Mouse (Mus musculus): ENCODE results near the gene Tmem135. TPM values are rescaled to one million over a fixed set of nuclear protein-coding genes. Genes with fewer than 3 reads are reported as not detected.

Tmem135 gene
- polyA plus RNA-seq, 2 experiments: 12.4 to 18.6 TPM

DNA sequence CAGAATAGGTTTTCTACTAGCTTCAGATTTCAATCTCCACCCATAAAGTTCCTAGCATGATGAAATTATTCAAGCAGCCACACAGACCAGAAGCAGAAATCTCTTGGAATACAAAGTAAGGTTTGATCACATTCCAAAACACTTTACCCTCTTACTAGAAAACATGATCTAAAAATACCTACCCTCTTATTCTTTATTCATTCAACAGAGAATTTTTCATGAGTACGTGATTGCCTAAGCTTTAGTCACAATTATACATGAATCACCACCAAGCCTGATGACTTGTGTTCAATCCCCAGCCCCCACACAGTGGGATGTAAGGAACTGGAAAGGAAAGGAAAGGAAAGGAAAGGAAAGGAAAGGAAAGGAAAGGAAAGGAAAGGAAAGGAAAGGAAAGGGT lies 136.5 kb downstream of the Tmem135 start:
- 68% methylated on average over 1 of the region's 1 CpGs for WGBS
- Histone ChIP-seq H3K4me1 (ENCODE audit: control insufficient read depth, insufficient read depth, low read length) (0 out of 2 replicates have a peak, but pooled peaks cover 5% of the 10 kb centered on the region), H3K36me3 (ENCODE audit: control insufficient read depth, insufficient read depth, low read length) (peaks cover under 1% of the 10 kb centered on the region; the same call in 1 of the 2 replicates), H3K4me3 (replicated peaks; ENCODE audit: low read length) (no peak overlapping the region), H3K27me3 (ENCODE audit: control insufficient read depth, insufficient read depth, low read length) (no peaks in the 10 kb centered on the region), H3K9me3 (ENCODE audit: control insufficient read depth, low read length) (no peaks in the 10 kb centered on the region), H3K27ac (replicated peaks; ENCODE audit: low read depth, low read length) (no peak overlapping the region), H3K4me2 (replicated peaks; ENCODE audit: low read depth, low read length, severe bottlenecking) (no peak overlapping the region), H3K9ac (ENCODE audit: low read depth, low read length, severe bottlenecking) (no peak overlapping the region)
- no peak for TF ChIP-seq POLR2A (IDR thresholded peaks at IDR 0.05; ENCODE audit: borderline replicate concordance, extremely low read depth, insufficient read depth, insufficient read length)
- no peak for ATAC-seq (ENCODE audit: low FRiP score, low read depth)
- DNase-seq (ENCODE audit: low spot score): no peak

DNA sequence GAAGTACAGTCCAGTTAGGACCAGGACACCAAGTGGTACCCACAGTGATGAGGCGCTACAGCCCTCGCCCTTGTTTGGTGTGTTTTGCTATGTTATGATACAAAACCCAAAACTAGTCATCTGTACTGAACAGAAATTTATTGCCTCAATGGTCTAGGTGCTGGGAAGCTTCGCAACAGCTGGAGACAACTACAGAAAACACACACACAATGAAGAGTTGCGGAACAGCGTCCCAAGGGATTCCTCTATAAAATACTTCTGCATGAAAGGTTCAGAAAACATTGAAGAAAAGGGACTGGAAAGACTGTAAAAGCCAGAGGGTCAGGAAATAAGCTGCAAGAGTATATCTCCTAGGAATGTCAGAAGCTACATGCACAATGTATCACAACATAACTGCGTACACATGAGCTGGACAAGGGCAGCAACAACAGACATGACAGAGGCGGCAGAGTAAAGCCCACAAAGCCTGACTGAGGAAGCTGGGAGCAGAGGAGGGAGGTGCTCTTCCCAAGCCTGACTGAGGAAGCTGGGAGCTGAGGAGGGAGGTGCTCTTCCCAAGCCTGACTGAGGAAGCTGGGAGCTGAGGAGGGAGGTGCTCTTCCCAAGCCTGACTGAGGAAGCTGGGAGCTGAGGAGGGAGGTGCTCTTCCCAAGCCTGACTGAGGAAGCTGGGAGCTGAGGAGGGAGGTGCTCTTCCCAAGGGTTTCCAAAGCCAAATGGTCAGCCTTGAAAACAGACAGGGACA lies 137.8 kb downstream of the Tmem135 start:
- DNase-seq (ENCODE audit: low spot score): no peak
- ATAC-seq (ENCODE audit: low FRiP score, low read depth): no peak
- no peaks in the 10 kb centered on the region for H3K9me3 ChIP-seq (ENCODE audit: control insufficient read depth, low read length)
- no peaks in the 10 kb centered on the region for H3K27me3 ChIP-seq (ENCODE audit: control insufficient read depth, insufficient read depth, low read length)
- no peaks in the 10 kb centered on the region for H3K36me3 ChIP-seq (ENCODE audit: control insufficient read depth, insufficient read depth, low read length)
- no peak overlapping the region for H3K4me2 ChIP-seq (replicated peaks; ENCODE audit: low read depth, low read length, severe bottlenecking)
- WGBS: 79% methylated on average over 7 of the region's 7 CpGs
- H3K9ac ChIP-seq (ENCODE audit: low read depth, low read length, severe bottlenecking): no peak overlapping the region
- H3K4me3 ChIP-seq (replicated peaks; ENCODE audit: low read length): no peak overlapping the region
- no peak overlapping the region for H3K27ac ChIP-seq (replicated peaks; ENCODE audit: low read depth, low read length)
- no peak for TF ChIP-seq POLR2A (IDR thresholded peaks at IDR 0.05; ENCODE audit: borderline replicate concordance, extremely low read depth, insufficient read depth, insufficient read length)
- H3K4me1 ChIP-seq (ENCODE audit: control insufficient read depth, insufficient read depth, low read length): 0 out of 2 replicates have a peak, but pooled peaks cover 5% of the 10 kb centered on the region

DNA sequence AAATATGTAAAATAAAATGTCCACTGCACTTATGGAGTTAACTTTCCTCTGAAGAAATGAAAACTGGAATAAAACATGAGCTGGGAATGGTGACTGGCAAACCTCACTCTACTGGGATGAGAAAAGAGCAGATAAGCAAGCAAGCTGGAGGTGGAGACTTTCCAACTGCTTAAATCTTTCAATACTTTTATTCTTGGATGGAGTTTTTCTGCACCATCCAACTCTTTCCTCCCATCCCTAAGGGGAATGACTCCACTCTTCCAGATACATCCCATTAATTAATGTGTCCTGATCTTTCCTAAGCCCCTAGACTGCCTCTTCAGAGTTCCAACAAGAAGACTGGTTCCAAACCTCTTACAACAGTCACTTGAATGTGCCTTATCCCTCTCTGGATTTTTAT lies 143.1 kb downstream of the Tmem135 start:
- ATAC-seq (ENCODE audit: low FRiP score, low read depth): no peak
- no peak for TF ChIP-seq POLR2A (IDR thresholded peaks at IDR 0.05; ENCODE audit: borderline replicate concordance, extremely low read depth, insufficient read depth, insufficient read length)
- Histone ChIP-seq H3K36me3 (ENCODE audit: control insufficient read depth, insufficient read depth, low read length) (no peaks in the 10 kb centered on the region), H3K9ac (ENCODE audit: low read depth, low read length, severe bottlenecking) (no peak overlapping the region), H3K27me3 (ENCODE audit: control insufficient read depth, insufficient read depth, low read length) (no peaks in the 10 kb centered on the region), H3K9me3 (ENCODE audit: control insufficient read depth, low read length) (no peaks in the 10 kb centered on the region), H3K4me3 (replicated peaks; ENCODE audit: low read length) (no peak overlapping the region), H3K4me2 (replicated peaks; ENCODE audit: low read depth, low read length, severe bottlenecking) (no peak overlapping the region), H3K27ac (replicated peaks; ENCODE audit: low read depth, low read length) (no peak overlapping the region), H3K4me1 (ENCODE audit: control insufficient read depth, insufficient read depth, low read length) (0 out of 2 replicates have a peak, but pooled peaks cover 5% of the 10 kb centered on the region)
- peak; percentile 25 for DNase-seq (ENCODE audit: low spot score)

DNA sequence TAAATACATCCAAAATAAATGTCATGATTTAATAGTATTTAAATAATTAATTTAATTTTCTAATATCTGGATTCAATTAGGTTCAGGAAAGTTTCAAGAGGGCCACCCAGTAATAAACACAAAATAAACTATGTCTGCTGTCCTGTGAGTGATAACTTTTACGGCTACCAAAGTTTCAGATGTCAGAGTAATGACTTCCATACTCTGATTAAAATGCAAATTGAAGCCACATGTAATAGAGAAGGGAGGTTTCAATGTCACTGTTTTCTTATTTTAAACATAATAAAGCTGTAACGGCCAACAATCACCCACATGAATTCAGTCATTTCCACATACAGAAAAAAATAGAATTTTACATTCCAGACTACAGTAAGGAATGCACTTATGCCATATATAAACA lies 145.2 kb downstream of the Tmem135 start:
- no peaks in the 10 kb centered on the region for H3K9me3 ChIP-seq (ENCODE audit: control insufficient read depth, low read length)
- no peak overlapping the region for H3K27ac ChIP-seq (replicated peaks; ENCODE audit: low read depth, low read length)
- DNase-seq (ENCODE audit: low spot score): peak; percentile 21
- no peak overlapping the region for H3K4me3 ChIP-seq (replicated peaks; ENCODE audit: low read length)
- no peak overlapping the region for H3K9ac ChIP-seq (ENCODE audit: low read depth, low read length, severe bottlenecking)
- ATAC-seq (ENCODE audit: low FRiP score, low read depth): peak; percentile 30; the same call in 1 of the 2 replicates
- no peaks in the 10 kb centered on the region for H3K36me3 ChIP-seq (ENCODE audit: control insufficient read depth, insufficient read depth, low read length)
- H3K4me2 ChIP-seq (replicated peaks; ENCODE audit: low read depth, low read length, severe bottlenecking): no peak overlapping the region
- H3K27me3 ChIP-seq (ENCODE audit: control insufficient read depth, insufficient read depth, low read length): no peaks in the 10 kb centered on the region
- WGBS: 17% methylated on average over 2 of the region's 2 CpGs
- TF ChIP-seq POLR2A (IDR thresholded peaks at IDR 0.05; ENCODE audit: borderline replicate concordance, extremely low read depth, insufficient read depth, insufficient read length): no peak
- 0 out of 2 replicates have a peak, but pooled peaks cover 4% of the 10 kb centered on the region for H3K4me1 ChIP-seq (ENCODE audit: control insufficient read depth, insufficient read depth, low read length)

DNA sequence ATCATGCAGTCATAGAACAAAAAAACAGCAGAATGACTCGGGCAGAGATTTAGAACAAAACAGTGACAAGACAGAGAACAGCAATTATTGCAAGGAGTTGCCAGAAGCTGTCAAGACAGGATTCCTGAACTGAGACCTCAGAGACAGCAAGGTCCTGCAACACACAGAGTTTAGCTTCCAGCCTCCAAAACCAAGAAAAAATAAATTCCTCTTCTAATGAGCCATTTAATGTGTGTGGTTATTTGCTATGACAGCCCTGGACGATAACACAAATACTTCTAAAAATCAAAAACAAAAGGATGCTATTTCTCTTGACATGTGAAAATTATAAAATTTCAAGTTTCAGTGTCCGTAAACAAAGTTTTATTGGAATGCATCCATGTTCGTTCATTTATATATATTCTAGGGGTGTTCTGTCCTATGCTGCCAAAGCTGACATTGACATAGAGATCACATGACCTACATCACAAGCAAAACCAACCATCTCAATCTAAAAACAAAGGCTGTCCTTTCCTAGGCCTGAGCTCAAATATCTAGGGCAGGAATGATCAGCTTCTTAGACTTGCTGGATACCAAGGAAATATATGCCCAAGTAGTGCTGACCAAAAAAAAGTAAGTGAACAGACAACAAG lies 146.0 kb downstream of the Tmem135 start:
- no peak overlapping the region for H3K4me2 ChIP-seq (replicated peaks; ENCODE audit: low read depth, low read length, severe bottlenecking)
- DNase-seq (ENCODE audit: low spot score) (no peak), ATAC-seq (ENCODE audit: low FRiP score, low read depth) (no peak)
- H3K27me3 ChIP-seq (ENCODE audit: control insufficient read depth, insufficient read depth, low read length): no peaks in the 10 kb centered on the region
- no peak overlapping the region for H3K9ac ChIP-seq (ENCODE audit: low read depth, low read length, severe bottlenecking)
- H3K9me3 ChIP-seq (ENCODE audit: control insufficient read depth, low read length): no peaks in the 10 kb centered on the region
- H3K4me1 ChIP-seq (ENCODE audit: control insufficient read depth, insufficient read depth, low read length): 0 out of 2 replicates have a peak, but pooled peaks cover 2% of the 10 kb centered on the region
- H3K4me3 ChIP-seq (replicated peaks; ENCODE audit: low read length): no peak overlapping the region
- no peaks in the 10 kb centered on the region for H3K36me3 ChIP-seq (ENCODE audit: control insufficient read depth, insufficient read depth, low read length)
- WGBS: 52% methylated on average over 4 of the region's 4 CpGs
- no peak overlapping the region for H3K27ac ChIP-seq (replicated peaks; ENCODE audit: low read depth, low read length)
- TF ChIP-seq POLR2A (IDR thresholded peaks at IDR 0.05; ENCODE audit: borderline replicate concordance, extremely low read depth, insufficient read depth, insufficient read length): no peak
